Mouse (Mus musculus): ENCODE measurements around the gene Upp2.

The Upp2 gene

DNA sequence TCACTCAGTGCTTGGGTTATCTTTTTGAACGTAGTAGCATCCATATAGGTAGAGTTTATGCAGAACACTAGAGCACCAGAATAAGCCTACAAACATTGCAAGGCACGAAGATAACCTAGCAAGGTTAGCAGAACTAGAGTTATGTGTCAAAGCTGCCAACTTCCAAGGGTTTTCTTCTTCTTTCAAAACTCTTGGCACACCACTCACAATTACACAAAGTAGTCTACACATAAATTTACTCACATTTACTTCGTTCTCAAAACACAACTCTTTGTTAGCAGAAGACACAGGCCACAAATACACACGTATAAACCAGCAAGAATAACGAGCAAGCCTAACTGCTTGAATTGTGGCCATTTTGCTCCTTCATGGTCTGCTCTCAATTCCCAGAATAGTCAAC, 23.8 kb upstream of the Upp2 start:
- POLR2A ChIA-PET = no interaction called here
- CTCF ChIA-PET = no interaction called here

DNA sequence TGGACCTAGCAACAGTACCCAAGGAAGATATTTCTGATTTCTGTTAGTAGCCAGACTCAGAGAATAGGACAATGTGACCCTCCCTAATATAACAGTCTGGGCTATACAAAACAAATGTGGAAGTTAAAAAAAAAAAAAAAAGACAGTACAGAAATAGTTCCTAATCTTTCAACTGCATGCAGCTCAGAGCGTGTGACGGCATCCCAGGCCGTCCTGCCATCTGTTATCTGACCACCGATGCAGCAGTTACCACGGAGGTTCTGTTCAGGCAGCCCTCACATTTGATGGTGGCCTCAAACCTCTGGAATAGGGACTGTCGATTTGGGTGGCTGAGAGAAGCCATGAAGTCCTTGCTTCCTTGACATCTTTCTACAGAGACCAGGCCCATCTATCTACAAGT, 22.7 kb upstream of the Upp2 start:
- POLR2A ChIA-PET = interaction anchor here in 1 of 4 experiments (1.4 kb wide), 1 partner anchor 22 kb away, joined by 4 read pairs; no protein-coding TSS in a partner anchor
- CTCF ChIA-PET = no interaction called here

DNA sequence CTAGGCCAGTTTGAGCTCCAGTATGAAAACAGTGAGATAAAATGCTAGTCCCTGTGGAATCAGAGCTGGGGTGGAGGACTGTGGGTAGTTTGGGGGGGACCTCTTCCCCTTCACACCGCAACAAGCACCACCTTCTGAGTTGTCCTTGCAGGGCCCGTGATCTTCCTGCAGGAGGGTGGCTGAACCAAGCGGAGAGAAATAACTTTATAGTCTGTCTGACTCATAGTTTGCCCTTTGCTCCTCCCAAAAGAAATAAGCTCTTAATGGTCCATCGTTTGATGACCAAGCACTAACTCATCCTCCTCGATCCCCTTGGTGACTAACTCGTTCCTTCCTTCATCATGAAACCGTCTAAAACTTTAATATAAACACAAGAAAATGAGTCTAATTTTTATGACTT, 20.8 kb upstream of the Upp2 start:
- ChIA-PET CTCF (no interaction called here), POLR2A (interaction anchor here in 2 of 4 experiments (0.8 to 1.1 kb wide), 2 partner anchors 13 to 18 kb away, joined by 3 read pairs; no protein-coding TSS in a partner anchor)

DNA sequence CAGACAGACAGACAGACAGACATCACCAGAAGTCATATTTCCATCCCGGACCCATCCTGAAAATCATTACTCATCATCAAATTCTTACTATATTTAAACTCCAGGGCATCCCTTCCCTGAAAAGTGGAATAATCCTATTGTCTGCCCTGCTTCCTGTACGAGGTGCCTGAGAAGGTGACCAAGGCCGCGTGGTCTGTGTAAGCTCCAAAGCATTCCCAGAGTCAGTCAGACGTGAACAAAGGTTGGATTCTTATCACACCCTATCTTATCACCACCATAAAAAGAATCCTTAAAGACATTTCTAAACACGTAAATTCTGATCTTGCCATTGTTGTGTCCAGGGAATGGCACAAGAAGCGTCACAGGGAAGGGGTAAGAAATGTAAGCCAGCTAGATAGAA, 18.2 kb upstream of the Upp2 start:
- ChIA-PET CTCF (interaction anchor here in 1 of 4 experiments (0.7 to 1.4 kb wide), 2 partner anchors 116 to 1630 kb away, joined by 3 read pairs; no protein-coding TSS in a partner anchor), POLR2A (interaction anchor here in 3 of 4 experiments (0.7 to 2.0 kb wide), 8 partner anchors 10 to 386 kb away, joined by 3 to 7 read pairs (median 6); no protein-coding TSS in a partner anchor)

DNA sequence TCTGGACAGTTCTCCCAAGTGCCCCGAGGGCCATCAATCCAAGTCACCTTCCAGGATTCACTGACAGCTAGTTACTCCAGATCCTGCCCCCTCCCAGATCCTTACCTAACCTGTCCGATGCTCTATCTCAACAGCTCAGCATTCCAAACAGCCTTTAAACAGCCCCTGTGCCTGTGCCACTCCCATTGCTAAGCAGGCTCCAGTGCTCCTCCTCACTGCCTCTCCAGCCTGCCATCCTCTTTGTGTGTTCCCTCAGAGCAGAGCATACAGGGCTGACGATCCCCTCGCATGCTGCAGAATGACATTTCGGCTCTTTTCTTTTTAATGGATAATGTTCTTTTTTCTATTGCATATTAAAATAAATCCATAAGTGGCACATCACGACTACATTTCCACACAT, 17.1 kb upstream of the Upp2 start:
- POLR2A ChIA-PET = interaction anchor here in 2 of 4 experiments (0.6 to 1.4 kb wide), 3 partner anchors 11 to 75 kb away, joined by 3 to 7 read pairs (median 4); no protein-coding TSS in a partner anchor
- CTCF ChIA-PET = interaction anchor here in 1 of 4 experiments (0.7 kb wide), 1 partner anchor 1629 kb away, joined by 3 read pairs; no protein-coding TSS in a partner anchor

DNA sequence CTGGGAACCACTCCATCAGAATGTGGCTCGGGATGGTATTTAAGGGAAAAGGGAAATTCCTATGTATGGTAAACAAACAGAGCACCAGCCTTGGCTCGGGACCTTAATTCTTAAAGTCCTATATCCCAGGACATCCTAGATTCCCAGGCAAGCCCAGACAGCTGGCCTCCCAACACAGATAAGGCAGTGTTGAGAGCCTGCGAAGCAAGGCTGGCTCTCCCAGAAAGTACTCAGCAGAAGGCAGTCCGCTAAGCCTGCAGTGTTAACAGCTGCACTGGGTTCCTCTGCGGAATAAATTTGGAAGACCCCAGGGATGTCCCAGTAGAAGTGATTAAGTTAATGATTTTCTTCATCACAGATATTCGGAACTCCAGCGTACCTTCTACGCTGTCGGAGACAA, 16.6 kb upstream of the Upp2 start:
- ChIA-PET POLR2A (interaction anchor here in 1 of 4 experiments (1.4 kb wide), 1 partner anchor 75 kb away, joined by 3 read pairs; no protein-coding TSS in a partner anchor), CTCF (no interaction called here)

DNA sequence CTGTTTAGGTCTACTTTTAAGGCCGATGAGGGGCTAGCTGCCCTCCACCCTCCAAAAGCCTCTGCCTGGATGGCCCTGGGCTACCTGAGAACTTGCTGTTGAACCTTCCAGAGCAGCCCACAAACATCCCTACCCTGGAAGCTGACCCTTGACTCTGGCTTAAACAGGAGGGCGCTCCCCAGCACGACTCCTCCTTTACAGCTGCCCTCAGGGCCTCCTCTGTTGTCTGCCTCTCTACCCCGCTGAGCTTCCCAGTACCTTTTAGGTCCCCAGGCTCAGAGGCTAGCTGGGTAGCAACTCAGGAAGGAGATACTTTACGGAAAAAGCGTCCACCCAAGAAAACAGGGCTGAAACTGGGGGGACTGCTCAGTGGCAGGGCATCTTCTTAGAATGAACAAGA, 15.2 kb upstream of the Upp2 start:
- CTCF ChIA-PET = no interaction called here
- POLR2A ChIA-PET = interaction anchor here in 2 of 4 experiments (0.7 to 1.3 kb wide), 4 partner anchors 10 to 109 kb away, joined by 3 to 6 read pairs (median 3); no protein-coding TSS in a partner anchor

DNA sequence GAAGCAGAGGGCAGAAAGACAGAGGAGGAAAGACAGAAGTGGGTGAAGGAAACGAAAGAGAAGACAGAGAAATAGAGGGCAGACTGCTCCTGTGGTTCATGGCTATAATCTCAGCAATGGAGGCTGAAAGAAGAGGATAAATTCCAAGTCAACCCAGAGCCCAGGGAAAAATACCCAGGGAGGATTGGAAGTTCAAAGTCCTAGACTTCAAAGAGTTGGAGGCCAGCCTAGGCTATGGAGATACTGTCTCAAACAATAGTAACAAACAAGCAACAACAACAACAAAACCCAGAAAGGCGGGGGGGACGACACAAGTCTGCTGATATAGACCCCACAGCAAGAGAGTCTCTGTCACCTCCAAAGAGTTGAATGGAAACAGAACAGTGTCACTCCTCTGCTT, 14.8 kb upstream of the Upp2 start:
- ChIA-PET CTCF (no interaction called here), POLR2A (interaction anchor here in 2 of 4 experiments (0.9 to 1.3 kb wide), 3 partner anchors 10 to 67 kb away, joined by 3 to 6 read pairs (median 3); no protein-coding TSS in a partner anchor)

DNA sequence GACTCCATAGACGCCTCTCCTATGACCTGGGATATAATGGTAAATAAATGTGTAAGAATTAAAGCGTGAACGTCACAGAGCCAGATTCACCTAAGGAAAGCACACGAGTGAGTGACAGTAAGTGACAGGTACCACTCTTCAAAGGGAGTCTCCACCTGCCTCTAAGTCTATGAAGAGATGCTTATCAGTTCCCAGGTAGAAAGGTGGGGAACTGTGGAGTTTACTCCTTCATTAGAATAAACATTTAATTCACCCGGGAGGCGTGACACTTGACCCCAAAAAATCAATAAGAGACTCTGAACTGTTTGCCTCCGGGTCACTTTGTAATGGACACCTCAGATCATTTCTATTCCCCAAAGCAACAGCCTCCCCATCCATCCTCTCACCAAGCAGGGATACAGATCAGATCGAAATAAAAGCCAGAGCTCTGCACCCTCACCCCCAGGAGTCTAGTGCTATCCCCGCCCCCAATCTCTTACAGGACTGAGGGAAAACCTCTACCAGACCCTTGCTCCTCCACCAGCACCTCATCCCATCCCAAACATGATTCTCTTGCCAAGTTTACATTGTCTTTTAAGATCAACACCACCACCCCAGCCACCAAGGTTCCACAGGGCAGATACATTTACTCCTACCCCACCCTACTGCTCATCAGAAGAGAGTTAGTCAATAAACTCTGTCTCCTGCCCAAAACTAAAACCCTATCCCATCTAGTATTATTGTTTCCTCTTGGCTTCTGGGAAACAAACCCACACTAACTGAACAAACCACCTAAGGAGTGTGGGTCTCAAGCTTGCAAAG, 9.9 kb upstream of the Upp2 start:
- CTCF ChIA-PET = interaction anchor here in 1 of 4 experiments (0.9 kb wide), 1 partner anchor 108 kb away, joined by 3 read pairs; no protein-coding TSS in a partner anchor
- POLR2A ChIA-PET = no interaction called here

DNA sequence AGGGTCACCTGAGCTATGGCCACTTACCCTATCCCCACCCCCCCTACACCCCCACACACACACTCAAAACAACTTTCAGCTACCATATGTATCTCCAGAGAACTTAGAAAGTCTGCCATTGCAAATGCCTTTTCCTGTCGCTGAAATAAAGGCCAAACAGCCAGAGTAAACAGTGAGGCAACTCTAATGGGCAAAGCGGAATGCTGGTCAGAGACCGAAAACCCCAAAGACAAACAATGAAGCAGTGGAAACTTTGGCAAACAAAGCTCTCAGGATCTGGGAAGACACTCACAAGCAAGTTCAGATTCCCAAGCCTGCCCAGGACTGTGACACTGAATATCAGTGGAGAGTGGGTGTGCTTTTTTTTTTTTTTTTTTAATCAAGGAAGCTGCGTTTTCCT, 5.0 kb upstream of the Upp2 start:
- ChIA-PET POLR2A (interaction anchor here in 2 of 4 experiments (0.6 to 0.7 kb wide), 4 partner anchors 46 to 679 kb away, joined by 3 to 6 read pairs (median 4); no protein-coding TSS in a partner anchor), CTCF (interaction anchor here in 2 of 4 experiments (0.6 kb wide), 2 partner anchors 9 to 105 kb away, joined by 3 read pairs; no protein-coding TSS in a partner anchor)

DNA sequence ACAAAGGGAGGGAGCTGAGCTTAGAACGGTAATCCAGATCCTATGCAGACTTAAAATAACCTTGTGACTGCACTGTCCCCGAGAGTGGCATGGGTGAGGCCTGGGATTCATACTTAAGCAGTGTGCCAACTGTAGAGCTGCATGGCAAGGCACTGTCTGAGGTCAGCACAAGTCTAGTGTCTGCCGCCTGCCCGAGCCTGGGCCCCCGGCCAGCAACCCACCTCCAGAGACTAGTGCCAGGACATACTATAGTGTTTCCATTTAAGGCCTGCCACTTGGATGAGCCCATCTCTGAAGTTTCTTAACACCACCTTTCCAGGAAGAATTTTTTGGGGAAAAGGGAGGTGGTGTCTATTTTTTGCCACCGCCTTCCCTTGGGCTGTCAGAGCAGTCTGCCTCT, 1.8 kb upstream of the Upp2 start:
- CTCF ChIA-PET = interaction anchor here in 1 of 4 experiments (1.4 kb wide), 1 partner anchor 18 kb away, joined by 5 read pairs; no protein-coding TSS in a partner anchor
- POLR2A ChIA-PET = interaction anchor here in 3 of 4 experiments (0.6 to 4.2 kb wide), 5 partner anchors 9 to 85 kb away, joined by 3 to 24 read pairs (median 4); no protein-coding TSS in a partner anchor

DNA sequence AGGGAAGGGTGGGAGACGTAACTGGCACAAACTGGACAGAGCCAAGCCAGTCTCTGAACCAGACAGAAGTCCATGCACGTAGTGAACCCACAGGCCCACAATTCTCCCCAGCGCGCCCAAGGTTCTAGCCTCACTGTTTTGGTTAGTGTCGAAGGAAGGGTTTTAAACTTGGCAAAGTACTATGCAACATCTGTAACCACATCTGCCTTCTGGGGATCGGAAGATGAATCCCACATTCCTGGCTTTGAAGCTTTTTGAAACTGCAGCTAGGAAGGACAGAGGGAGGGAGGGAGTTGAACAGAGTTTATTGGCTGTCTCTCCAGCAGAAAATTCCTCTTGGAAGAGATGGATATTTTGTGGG, 1.1 kb upstream of the Upp2 start:
- ChIA-PET POLR2A (interaction anchor here in 3 of 4 experiments (0.6 to 4.2 kb wide), 20 partner anchors 8 to 594 kb away, joined by 3 to 24 read pairs (median 4); partner anchors contain the start of genes Ccdc148 (in 1 of the 3) and Pkp4 (in 1 of the 3)), CTCF (interaction anchor here in 3 of 4 experiments (0.6 to 1.5 kb wide), 7 partner anchors 17 to 818 kb away, joined by 3 to 8 read pairs (median 3); no protein-coding TSS in a partner anchor)

DNA sequence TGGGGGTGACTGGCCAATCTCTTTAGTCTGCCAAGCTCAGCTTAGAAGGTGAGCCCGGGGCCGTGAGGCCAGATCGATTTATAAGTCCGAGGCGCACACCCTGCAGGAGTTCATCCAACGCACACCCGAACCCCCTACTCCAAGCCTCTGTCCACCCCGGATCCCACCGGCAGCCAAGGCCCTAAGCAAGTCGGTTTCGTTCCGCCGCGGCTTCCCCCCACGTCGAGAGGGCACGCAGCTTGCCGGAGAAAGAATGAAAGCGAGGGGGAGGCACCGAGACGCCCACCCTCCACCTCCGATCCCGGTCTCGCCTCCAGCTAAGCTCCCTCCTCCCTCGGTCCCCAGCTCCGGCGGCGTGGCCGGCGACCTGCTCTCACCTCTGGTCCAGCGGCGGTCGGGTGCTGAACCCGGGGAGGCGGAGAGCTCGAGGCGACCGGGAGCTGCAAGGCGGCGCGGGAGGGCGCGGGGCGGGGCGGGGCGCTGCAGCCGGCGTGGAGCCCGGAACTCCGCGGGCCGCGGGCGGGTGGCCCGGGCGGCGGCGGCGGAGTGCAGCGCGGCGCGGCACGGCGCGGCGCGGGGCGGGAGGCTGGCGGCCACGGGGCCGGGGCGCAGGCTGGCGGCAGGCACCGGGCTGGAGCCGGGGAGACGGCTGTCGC, 560 bp upstream of the Upp2 start:
- ChIA-PET POLR2A (interaction anchor here in 3 of 4 experiments (0.6 to 4.2 kb wide), 22 partner anchors 8 to 594 kb away, joined by 3 to 24 read pairs (median 3); partner anchors contain the start of genes Ccdc148 (in 2 of the 3) and Pkp4 (in 1 of the 3)), CTCF (interaction anchor here in 3 of 4 experiments (0.6 to 1.5 kb wide), 13 partner anchors 17 to 817 kb away, joined by 3 to 16 read pairs (median 3); no protein-coding TSS in a partner anchor)

DNA sequence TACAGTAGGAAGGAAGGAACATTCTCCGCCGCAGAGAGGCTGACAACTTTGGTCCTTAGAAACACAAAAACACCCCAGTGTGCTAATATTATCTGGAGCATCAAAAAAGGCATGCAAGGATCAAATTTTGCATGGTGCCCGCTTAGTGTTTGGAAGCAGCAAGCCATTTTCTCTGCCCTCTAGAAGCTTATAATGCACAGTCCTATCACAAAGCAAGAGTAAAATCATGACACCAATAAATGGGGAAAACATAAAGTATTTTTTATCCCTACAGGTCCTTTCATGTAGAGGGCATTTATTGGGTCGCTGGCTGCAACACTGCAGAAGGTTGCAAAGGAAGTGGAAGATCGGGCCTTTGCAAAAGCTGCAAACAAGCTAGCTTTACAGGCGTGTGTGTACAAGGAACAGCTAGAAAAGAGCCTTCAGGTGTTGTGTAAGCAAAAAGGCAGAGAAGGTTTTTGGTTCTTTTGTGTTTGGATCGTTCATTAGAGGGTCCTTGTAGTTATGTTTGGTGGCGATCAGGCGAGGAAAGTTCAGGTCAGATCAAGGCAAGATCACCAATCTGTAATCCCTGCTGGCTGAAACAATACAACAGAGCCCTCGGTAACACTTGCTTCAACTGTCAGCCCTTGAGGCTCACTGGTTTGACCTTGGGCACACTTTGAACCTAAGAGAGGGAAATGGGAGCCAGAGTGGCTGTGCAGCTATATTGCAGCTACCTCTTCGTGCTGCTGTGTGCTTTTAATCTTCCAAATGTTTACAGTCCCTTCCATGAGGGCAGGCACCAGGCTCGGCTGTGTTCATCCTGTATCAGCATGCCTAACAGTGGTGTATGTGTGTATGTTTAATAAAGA, 995 bp downstream of the Upp2 start:
- POLR2A ChIA-PET = interaction anchor here in 3 of 4 experiments (0.6 to 4.2 kb wide), 12 partner anchors 11 to 592 kb away, joined by 3 to 24 read pairs (median 3); partner anchors contain the start of gene Ccdc148 (in 1 of the 3)
- CTCF ChIA-PET = interaction anchor here in 3 of 4 experiments (0.5 to 2.4 kb wide), 7 partner anchors 15 to 165 kb away, joined by 3 to 8 read pairs (median 5); no protein-coding TSS in a partner anchor

DNA sequence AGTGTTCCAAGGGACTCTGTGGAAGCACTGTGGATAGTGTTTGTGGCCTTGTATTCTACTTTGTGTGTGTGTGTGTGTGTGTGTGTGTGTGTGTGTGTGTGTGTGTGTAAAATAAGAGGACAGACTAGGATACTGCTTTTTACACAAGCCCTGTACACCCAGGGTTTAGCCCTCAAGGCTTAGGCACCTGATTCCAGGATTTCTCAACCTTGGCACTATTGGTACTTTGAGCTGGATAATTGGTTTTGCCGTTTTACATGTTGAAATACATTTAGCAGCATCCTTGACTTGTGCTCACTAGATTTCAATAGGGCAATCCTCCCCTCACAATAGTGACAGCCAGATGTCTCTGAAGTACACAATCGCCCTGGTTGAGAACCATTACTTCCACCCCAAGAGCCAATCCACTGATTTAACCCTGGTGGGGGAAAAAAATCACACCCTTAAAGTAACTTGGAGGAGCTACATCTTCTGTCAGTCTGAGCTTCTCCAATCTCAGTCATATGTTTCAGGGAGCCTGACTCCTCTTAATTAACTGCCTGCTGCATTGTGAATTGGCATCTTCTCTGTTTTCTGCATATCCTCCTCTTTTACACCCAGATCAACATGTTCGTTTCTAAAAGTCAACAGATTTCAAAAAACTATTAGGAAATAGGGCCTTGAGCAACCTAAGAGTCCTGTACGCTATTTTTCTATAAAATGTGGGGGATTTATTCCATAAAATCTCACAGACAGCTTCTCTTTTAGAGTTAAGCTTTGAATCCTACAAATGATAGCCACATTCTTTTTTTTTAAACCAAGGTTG, 1.9 kb downstream of the Upp2 start:
- CTCF ChIA-PET = interaction anchor here in 3 of 4 experiments (0.6 to 2.4 kb wide), 7 partner anchors 14 to 1087 kb away, joined by 3 to 8 read pairs (median 3); no protein-coding TSS in a partner anchor
- POLR2A ChIA-PET = interaction anchor here (0.7 to 4.2 kb wide), 8 partner anchors 10 to 820 kb away, joined by 3 to 24 read pairs (median 3); partner anchors contain the start of gene Ccdc148 (in 1 of the 4)

DNA sequence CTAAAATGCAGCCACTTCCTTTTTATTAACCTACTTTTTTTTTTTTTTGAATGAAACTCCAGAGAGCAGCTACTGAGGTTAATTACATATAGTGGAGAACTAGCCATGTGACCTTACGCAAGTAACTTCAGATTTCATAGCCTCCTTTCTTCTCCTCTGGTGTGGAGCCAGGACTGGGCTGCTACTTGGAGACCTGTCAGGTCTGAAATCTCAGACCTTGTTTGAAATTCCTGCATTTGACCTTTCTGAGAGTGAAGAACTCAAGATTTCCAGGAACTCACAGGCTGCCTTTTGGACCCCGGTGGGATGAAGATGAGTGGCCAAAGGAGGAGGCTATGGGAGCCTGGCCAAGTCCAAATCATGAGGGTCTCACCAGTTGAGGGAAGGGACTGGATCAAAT, 7.1 kb downstream of the Upp2 start:
- POLR2A ChIA-PET = interaction anchor here in 1 of 4 experiments (1.0 kb wide), 1 partner anchor 12 kb away, joined by 3 read pairs; no protein-coding TSS in a partner anchor

DNA sequence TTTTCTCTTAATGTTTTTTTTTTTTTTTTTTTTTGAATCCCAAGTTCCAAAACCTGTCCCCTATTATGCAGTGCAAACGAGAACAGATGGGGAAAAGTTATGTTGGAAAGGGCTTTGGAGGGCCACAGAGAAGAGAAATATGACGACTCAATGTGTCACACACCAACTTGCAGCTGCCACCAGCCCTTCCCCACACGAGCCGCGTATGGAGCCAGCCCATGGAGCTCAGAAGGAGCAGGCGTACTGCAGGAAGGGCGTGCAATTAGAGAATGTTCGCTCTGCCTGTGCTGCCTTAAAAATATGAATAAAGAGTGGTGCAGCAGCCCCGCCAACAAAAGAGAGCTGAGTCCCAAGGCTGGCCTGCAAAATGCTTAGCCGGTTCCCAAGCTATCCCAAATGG, 19.2 kb downstream of the Upp2 start:
- POLR2A ChIA-PET = interaction anchor here in 1 of 4 experiments (1.2 kb wide), 1 partner anchor 12 kb away, joined by 3 read pairs; no protein-coding TSS in a partner anchor
- CTCF ChIA-PET = interaction anchor here in 1 of 4 experiments (1.2 kb wide), 1 partner anchor 72 kb away, joined by 3 read pairs; no protein-coding TSS in a partner anchor

More for the DNA sequence above, 7.1 kb downstream of the Upp2 start:
- CTCF ChIA-PET = no interaction called here

Measured in embryonic stem cell, embryonic (primary cell).